Mouse (Mus musculus): ENCODE data around the gene Alox5ap. TPM values are rescaled to one million over a fixed set of nuclear protein-coding genes. Genes with fewer than 3 reads are reported as not detected.

The Alox5ap gene
- total RNA-seq, 2 experiments from 2014 or later: 9.8 to 12.4 TPM

DNA sequence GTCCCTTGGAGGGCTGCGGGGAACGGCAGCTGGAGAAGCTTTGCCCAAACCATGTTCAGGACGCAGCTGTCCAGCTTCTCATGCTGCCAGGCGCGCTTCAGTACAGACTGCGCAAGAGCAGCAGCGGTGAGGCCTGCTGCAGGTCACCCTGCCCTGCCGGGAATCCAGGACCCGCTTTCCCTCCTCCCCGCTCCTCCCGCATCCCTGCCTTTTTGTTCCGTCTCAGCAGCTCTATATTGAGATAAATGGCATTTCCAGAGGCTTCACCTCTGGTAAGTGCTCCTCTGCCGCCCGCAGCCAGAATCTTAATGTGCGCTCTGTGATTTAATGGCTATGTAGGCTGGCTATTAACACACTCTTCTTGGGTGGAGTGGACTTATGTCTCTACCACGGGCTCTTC lies 5.5 kb upstream of the Alox5ap start:
- DNase-seq: no peak

DNA sequence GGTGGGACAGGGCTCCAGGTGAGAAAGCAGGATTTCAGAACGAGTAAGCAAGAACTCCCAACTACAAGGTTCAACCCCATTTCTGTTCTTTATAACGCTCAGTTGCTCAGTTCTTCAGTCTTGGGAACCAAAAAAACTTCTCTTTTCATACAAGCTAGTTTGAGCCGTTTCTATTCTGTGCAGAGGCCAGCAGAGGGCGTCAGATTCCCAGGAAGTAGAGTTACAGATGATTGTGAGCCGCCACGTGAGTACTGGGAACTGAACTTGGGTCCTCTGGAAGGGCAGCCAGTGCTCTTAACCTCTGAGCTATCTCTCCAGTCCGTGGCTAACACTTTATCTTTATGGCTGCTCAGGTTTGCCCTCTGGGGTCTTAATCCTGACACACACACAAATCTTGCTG lies 3.1 kb upstream of the Alox5ap start:
- no peak for DNase-seq

DNA sequence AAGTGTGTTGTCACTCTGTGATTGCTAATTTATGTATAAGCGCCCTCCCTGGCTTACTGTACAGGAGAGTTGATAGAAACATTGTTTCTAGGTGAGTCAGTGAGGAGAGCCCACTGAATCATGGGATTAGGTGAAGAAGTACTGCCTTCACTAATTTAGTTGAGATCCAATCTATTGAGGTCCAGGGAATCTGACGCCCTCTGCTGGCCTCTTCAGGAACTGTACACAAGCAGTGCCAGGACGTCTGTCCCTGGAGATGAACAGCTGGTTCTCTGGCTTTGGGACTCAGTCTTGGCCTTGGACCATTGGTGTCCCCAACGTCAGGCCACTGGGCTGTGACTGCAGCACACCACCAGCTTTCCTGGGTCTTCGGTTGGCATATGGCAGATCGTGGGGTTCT lies 2.7 kb upstream of the Alox5ap start:
- no peak for DNase-seq

DNA sequence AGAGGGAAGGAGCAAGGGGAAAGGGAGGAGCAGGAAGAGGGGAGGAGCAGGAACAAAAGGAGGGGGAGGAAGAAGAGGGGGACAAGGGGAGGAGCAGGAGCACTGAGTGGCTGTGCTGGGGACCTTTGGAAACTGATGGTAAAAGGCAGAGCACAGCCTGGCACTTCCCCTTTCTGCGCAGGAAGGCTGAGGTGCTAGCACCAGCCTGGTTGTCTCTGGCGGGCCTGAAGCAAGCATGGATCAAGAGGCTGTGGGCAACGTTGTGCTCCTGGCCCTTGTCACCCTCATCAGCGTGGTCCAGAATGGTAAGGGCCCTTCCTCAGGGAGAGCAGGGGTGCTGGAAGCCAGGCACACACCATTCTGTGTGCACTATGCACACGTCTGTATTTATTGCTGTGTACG lies 312 bp downstream of the Alox5ap start:
- DNase-seq: no peak

DNA sequence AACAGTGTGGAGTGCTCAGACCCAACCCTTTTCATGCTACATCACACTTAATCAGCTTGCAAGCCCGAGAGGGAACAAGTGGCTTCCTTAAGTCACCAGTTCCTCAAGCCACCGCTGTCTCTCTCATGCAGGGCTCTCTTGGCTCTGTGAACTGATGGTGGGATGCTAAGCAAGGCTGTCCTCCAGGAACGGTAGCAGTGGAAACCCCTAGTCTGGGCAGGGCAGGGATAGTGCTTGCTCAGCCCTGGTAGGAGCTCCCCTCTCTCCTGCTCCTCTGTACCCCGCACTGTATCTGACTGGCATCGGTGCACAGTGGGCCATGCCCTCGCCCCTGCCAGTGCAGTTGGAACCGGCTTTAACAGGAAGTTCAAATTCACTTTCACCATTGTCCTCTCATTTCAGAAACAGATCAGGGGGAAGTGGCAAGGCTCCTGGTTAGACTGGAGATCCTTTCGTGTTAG lies 2.2 kb downstream of the Alox5ap start:
- DNase-seq: no peak

DNA sequence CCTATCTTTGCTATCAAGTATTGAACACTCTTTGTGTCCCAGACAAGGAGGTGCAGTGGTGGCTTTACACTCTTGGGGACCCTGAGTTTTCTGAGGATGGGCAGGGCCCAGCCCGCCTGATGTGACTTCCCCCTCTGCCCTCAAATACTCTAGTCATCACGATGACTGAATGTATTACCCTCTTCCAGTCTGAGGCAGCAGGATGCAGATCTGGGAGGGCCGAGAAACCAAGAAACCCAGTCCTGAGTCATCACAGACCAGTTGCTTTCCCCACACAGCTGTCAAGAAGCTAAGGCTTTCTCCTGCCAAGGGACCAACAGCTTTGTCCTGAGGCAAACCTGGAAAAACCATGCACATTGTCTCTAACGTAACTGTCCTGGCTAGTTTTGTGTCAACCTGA lies 2.9 kb downstream of the Alox5ap start:
- no peak for DNase-seq

DNA sequence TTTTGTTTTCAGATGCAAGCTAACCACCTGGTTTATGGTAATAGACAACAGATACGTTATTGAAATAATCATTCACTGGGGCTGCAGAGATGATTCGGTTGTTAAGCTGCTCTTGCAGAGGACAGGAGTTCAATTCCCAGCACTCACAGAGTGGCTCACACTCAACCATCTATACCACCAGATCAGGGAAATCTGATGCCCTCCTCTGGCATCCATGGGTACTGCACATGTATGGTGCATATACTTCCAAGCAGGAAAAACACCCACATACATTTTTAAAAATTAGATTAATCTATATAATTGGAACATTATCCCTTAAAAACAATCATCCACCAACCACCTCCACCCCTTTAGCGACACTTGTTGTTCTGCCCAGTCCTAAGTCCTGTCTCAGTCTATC lies 6.7 kb downstream of the Alox5ap start:
- DNase-seq: no peak

DNA sequence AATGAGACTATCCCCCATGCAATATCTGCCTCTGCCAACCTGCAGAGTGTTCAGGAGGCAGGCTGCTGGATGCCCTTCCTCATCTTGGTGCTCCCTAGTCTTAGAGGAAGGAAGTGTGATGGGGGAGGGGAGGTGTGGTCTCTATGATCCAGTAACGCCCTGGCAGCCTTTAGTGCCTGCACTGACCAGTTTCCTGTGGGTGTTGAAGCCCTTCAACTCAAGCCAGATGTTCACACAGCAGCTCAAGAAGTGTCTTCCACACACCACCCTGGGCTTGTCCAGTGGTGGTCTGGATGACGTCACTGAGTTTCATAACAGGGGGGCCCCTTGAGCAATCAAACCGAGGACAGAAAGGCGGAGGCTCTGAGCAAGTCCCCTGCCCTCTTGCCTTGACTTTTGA lies 8.0 kb downstream of the Alox5ap start:
- no peak for DNase-seq

DNA sequence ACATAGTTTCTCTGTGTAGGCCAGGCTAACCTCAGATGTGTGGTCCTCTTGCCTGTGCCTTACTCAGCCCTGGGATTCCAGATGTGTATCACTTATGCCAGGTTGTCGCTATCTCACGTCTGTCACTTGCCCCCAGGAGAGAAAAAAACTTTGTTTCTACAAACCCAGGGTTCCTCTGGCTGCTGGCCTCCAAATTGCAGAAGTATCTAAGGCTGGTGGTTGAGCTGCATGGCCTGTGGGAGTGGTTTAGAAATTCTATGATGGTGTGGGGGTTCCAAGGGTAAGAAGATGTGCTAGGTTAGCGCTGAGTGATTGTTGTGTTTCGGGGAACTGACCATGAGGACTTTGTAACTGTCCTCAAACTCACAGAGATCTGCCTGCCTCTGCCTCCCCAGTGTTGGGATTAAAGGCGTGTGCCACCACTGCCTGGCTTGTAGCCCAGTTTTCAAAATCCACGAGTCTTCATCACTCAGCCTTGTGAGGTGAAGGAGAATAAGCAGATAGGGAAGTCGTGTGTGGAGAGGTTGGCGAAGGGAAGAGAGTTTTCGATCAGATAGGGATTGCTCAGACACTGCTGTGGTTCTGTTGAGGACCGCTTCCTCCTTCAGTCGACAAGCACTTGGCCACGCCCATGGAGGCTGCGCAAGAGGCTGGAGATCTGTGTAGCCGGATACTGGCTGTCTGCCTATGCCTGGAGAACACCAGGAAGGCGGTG lies 10.0 kb downstream of the Alox5ap start:
- no peak for DNase-seq

DNA sequence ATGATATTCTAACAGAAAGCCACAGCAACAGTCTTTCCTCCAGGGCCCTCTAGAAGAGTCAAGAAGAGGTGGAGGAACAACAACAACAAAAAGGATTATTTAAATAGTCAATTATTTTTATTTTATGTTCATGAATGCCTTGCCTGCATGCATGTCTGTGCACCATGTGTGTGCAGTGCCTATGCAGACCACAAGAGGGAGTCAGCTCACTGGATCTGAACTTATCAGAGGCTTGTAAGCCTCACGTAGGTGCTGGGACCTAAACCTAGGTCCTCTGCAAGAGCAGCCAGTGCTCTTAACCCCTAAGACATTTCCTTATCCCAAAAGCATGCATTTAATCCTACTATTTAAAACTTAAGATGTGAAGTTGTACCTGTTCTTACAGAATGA lies 10.5 kb downstream of the Alox5ap start:
- DNase-seq: no peak

DNA sequence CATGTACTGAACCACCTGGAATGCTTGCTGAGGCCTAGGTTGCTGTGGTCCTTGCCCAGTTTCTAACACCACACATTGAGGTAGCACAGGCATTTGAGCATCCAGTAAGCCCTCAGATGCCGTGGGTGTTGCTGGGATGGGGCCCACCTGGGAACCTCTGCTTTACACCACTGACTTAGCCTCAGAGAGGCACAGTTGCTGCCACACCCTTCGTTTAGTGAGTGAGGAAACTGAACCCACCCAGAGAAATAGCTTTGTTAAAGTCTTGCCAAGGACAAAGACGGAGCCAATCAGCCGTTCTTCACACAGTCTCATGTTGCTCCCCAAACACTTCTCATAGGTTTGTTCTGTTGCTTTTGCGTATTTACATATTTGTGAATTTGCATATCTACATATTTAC lies 13.0 kb downstream of the Alox5ap start:
- no peak for DNase-seq

DNA sequence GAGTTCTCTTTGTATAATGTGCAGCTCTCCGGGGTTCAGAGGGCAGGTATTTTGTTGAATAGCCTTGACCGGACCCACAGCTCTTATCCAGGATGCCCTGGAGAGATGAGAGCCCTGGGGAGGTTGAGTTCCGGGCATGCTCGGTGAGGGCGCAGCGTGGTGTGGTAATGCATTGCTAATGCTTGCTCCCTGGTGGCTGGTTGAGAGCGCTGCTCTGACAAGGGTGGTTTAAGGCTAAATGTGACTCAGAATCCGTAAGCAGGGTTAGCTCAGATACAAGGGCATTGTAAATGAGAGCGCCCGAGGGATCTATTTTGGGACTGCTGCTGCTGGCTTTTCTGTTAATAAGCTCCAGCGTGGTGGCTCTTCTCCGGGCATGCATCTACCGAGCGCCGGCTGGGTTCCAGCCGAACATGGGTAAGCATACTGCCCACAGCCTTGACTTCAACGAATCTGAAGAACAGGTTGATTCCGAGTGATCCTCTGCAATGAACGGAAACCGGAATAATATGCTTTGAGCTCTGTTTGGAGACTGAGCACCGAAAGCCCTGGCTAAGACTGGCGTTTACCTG lies 14.8 kb downstream of the Alox5ap start:
- DNase-seq: peak in 1 of 2 experiments; percentile 46

DNA sequence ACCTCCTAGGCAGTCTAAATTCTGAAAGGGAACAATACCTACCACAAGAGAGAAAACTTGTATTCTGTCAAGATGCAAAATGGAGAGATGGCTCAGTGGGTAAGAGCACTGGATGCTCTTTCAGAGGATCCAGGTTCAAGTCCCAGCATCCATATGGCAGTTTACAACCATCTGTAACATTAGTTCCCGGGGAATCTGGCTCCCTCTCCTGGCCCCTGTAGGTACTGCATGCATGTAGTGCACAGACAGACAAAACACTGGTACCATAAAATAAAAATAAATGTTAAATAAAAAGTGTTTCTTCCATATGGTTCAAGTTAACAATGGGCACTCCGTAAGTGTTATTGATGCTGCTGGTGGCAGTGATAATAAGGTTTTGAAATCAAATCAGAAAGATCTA lies 18.4 kb downstream of the Alox5ap start:
- no peak for DNase-seq

DNA sequence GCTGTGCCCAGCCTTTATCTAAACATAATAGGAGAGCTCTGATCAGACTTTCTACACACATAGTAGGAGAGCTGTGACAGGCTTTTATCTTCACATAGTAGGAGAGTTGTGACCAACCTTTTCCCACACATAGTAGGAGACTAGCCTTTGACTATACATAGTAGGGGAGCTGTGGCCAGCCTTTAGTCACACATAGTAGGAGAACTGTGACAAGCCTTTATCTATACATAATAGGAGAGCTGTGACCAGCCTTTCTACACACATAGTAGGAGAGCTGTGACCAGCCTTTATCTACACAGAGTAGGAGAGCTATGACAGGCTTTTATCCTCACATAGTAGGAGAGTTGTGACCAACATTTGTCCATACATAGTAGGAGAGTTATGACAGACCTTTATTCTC lies 19.3 kb downstream of the Alox5ap start:
- no peak for DNase-seq

DNA sequence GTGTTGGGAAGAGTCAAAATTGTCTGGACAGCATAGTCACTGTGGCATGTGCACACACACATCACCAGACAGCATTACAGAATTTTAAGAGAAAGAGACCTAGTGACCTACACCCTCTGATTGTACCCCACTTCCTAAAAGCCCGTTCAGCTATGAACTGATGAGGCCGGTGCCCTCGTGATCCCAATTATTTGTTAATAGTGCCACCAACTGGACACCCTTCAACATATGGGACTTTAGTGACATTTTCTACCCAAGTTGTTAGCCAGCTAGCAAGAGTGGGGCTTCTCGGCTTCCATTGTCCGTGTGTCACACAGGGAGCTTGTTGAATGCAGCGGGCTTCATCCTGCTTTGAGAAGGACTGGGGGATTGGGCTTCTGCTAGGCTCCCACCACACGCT lies 21.5 kb downstream of the Alox5ap start:
- DNase-seq: no peak

DNA sequence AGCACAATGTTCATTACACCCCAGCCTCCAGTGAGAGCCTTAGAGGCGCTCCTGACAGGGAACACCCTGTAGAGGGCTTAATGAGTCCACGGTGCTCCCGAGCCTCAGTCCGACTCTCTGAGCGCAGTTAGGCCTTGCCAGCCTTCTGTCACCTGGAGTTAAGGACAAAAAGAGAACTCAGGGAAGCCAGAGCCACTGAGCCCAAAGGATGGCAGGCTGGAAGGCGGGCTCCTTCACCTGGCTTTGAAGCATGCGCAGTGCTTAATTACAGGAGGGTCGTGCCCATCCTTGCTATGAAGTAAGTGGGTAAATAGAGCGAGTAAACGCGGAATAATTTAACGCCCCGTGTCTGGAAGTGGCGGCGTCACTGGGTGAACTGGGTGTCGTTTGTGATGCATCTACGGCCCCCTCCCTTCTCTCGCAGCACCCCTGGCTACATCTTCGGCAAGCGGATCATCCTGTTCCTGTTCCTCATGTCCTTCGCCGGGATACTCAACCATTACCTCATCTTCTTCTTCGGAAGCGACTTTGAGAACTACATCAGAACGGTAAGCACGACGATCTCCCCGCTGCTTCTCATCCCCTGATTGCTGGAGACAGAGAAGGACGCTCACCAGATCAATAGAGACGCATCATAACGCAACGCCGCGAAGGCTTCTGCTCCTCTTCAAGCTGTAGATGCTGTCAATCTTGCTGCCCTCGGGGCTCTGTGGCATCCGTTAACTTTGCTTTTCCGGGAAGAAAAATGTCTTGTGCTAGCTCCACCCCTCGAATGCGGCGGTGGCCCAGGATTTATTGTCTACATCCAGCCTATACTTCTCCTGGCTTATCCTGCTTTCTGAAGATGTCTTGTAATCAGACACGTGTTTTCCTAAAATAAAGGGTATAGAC lies 22.8 kb downstream of the Alox5ap start:
- peak; percentile 21 to 39 for DNase-seq

DNA sequence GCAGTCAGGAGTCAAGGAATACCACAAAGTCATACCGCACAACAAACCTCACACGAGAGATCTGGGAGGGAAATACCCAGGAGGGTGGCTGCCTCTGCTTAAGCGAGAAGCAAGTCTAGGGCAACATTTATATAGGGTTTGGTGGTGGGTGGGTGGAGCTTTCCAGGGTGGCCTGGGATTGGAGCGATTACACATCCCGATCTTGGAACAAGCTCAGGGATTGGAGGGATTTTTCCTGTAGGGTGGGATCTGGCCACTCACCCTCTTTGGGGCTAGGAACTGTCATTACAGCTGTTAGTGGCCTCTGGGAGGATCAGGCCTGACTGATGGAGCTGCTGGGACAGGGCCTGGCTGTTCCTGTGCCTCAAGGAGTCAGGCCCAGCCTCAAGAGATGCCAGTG lies 26.7 kb downstream of the Alox5ap start:
- DNase-seq: no peak

DNA sequence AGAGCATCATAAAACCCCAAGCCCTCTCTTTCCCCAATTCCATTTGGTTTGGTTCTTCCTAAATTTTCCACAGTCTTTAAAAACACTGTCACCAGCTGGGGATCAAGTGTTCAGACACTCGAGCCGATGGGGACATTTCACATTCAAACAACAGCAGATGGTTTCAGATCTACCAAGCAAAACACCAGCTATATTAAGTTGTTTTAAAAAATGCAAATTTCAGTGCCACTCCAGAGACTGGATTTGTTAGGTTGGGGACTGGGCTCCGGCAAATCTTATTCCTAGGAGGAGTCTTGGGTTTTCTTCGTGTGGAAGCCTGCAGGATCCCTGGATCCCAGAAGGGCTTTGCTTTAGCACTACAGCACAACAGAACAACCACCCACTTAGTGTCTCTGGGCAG lies 28.5 kb downstream of the Alox5ap start:
- peak in 1 of 2 experiments; percentile 23 for DNase-seq

DNA sequence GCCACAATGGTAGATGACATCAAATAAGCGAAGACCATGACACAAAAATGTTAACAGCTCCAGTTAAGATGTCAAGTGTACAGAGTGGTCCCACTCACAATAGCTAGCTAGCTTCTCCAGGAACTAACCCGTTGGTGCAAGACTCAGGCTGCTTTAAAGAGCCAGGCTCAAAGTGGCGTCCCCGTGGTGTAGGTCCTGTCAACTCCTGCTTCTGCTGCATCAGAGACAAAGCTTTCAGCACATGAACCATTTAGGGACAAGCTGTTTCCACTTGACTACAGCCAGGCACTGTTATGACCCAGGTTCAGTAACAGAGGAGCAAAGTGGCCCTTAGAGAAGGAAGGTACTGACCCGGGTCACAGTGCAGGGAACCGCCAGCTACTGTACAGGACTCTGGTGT lies 32.2 kb downstream of the Alox5ap start:
- no peak for DNase-seq

DNA sequence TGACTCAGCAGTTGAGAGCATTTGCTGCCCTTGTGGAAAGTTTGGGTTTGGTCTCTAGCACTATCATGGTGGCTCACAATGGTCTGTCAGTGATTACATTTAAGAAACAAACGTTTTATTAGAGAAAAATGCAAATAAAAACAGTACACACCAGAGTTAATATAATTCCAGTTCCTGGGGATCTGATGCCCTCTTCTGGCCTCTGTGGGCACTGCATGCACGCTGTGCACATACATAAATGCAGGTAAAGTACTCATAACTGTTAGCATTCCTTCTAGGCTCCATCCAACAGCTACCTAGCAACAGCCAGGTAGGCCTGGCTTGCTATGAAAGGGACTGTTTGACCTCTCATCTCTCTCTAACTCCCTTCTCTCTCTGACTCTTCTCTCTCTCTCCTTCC lies 32.9 kb downstream of the Alox5ap start:
- DNase-seq: no peak

DNA sequence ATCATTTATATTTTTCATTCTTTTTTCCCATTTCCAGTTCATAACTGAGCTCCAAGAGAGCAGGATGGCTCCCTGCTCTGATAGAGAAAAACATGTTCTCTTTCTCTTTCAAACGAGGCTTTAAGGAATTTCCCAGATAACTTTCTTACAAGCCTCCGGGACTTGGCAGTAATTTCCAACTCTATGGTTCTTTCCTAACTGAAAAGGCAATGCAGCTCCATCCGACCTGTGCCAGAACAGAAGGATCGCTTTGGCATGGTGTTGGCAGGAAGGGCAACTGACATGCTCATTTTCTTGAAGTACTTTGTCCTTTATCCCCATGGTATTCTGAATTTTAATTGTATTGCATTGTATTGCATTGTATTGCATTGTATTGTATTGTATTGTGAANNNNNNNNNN lies 33.7 kb downstream of the Alox5ap start:
- DNase-seq: no peak

DNA sequence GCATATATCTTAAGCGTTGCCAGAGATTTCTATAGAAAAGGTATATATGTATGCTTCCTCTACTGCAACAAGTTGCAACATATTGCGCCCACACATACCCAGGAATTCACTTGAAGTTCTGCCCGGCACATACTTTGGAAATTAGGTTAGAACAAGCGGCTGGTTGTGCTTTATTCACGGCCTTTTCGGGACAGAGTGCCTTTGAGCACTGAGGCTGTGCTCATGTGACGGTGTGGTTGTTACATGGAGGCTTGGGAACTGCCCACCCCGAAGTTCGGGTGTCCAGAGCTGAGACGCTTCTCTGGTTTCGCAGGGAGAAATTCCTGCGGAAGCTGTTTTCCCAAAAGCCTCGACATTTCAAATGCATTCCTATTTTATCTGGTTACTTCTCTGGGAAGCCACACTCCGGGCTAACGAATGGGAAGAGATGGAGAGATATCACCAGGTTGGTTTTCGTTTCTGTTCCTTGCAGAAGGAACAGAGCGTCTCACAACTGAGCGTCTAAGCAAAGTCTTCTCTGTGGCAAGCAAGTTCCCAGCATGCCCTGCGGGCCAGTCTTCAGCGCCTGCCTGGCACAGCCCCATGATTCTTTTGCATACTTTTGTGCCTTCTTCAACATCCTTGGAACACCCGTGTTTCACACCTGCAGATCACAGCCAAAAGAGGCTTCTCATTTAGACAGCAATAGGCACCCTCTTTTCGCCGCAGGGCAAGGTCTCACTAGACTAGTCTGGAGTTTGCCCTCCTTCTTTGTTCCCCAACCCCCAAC lies 48.5 kb downstream of the Alox5ap start:
- no peak for DNase-seq
